In the genomic region with DNA sequence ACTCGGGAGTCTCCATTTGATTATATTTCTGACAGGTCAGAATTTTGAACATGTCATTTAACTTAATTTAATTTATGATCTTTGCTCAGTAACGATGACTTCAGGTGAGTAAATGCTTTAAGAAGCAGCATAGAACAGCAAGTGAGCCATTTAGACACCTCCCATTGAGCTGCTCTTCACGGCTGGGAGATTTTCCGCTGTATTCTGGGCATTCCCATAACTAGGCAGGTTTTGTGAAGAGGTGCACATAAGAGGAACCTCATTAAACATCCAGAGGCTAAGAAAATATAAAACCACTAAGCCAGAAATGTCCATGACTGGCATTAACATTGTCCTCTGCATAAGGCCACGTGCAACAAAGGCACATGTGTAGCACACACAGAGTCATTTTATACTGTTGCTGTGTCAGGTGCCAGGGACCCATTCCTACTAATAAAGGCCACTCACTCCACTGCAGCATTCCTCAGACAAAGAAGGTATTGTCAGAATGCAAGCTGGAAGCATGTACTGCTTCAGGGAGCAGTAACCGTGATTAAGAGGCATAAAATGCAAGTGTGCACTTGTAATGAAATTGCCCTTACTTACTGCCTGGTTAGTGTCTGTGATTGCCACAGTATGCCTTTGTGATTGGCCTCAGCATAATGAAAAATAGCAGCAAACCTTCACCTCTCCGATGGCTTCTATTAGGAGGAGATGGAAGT, we compare ENCODE assay signal across 12 mouse cellular contexts.
DNase-seq lines count a peak whose midpoint lies in the region; ATAC-seq lines count a peak whose summit lies in the region.
"Had no signal": no experiment of that assay in that cellular context is flagged by ENCODE, and none has a peak within 500 bp of the region (broad histone marks: within the 10 kb centered on the region; RNA-seq: fewer than 3 reads in every experiment).

No protein-coding gene starts in this region.

- no peaks in the 10 kb centered on the region for H3K27me3 ChIP-seq in forebrain, embryonic 16.5 days (replicated peaks; ENCODE audit: control insufficient read depth, insufficient read depth, low read length)
- H3K27me3 ChIP-seq in midbrain, embryonic 14.5 days (ENCODE audit: control insufficient read depth, insufficient read depth, low read length): no peaks in the 10 kb centered on the region
- H3K27me3 ChIP-seq in liver, embryonic 11.5 days (replicated peaks; ENCODE audit: control insufficient read depth, insufficient read depth, low read length): no peaks in the 10 kb centered on the region
- H3K27me3 ChIP-seq: CH12.LX had no signal

- H3K27ac ChIP-seq in forebrain, embryonic 16.5 days (ENCODE audit: low read length): no peak overlapping the region
- H3K27ac ChIP-seq in midbrain, embryonic 14.5 days (replicated peaks; ENCODE audit: low read depth, low read length): peak overlapping the region; percentile 85
- no peak overlapping the region for H3K27ac ChIP-seq in liver, embryonic 11.5 days (ENCODE audit: low read depth, low read length)
- H3K27ac ChIP-seq: macrophage had no signal

- H3K4me3 ChIP-seq in forebrain, embryonic 16.5 days (replicated peaks; ENCODE audit: low read length): no peak overlapping the region
- H3K4me3 ChIP-seq in midbrain, embryonic 14.5 days (replicated peaks; ENCODE audit: low read depth, low read length): no peak overlapping the region
- H3K4me3 ChIP-seq in liver, embryonic 11.5 days (ENCODE audit: low read depth, low read length): no peak overlapping the region

- H3K4me1 ChIP-seq in forebrain, embryonic 16.5 days (replicated peaks; ENCODE audit: control insufficient read depth, insufficient read depth, low read length): peaks cover 8% of the 10 kb centered on the region
- H3K4me1 ChIP-seq in midbrain, embryonic 14.5 days (ENCODE audit: control insufficient read depth, insufficient read depth, low read length): peaks cover 19% of the 10 kb centered on the region
- no peaks in the 10 kb centered on the region for H3K4me1 ChIP-seq in liver, embryonic 11.5 days (replicated peaks; ENCODE audit: control insufficient read depth, insufficient read depth, low read length)

- peak overlapping the region; percentile 24 for H3K9ac ChIP-seq in forebrain, embryonic 16.5 days (replicated peaks; ENCODE audit: low read depth, low read length)
- H3K9ac ChIP-seq in midbrain, embryonic 14.5 days (replicated peaks; ENCODE audit: low read length): peak overlapping the region; percentile 16; the same call in 1 of the 2 replicates
- no peak overlapping the region for H3K9ac ChIP-seq in liver, embryonic 11.5 days (ENCODE audit: low read depth, low read length)

- H3K9me3 ChIP-seq in forebrain, embryonic 16.5 days (ENCODE audit: control insufficient read depth, low read length): no peaks in the 10 kb centered on the region
- H3K9me3 ChIP-seq in midbrain, embryonic 14.5 days (ENCODE audit: control insufficient read depth, low read length): no peaks in the 10 kb centered on the region
- H3K9me3 ChIP-seq in liver, embryonic 11.5 days (ENCODE audit: control insufficient read depth, low read length): no peaks in the 10 kb centered on the region

- WGBS in forebrain, embryonic 16.5 days: 11% methylated on average over 7 of the region's 7 CpGs
- WGBS in midbrain, embryonic 14.5 days: 20% methylated on average over 7 of the region's 7 CpGs
- WGBS in liver, embryonic 11.5 days: 72% methylated on average over 7 of the region's 7 CpGs

- DNase-seq in embryo, embryonic 11 days: peak; percentile 37
- peak; percentile 27 for DNase-seq in kidney, adult 9 months
- DNase-seq in midbrain, embryonic 14.5 days: peak; percentile 57
- DNase-seq in liver, embryonic 11.5 days (ENCODE audit: low spot score): no peak
- no peak for DNase-seq in cerebellum, adult 18-20 months
- DNase-seq in spleen, adult 12 weeks (ENCODE audit: low spot score): no peak
- DNase-seq: cerebellum, adult 9-10 months; left cerebral cortex, postnatal 4 days had no signal

- no peak overlapping the region for H3K4me2 ChIP-seq in forebrain, embryonic 16.5 days (ENCODE audit: low read length)
- no peak overlapping the region for H3K4me2 ChIP-seq in midbrain, embryonic 14.5 days (ENCODE audit: low read length)
- H3K4me2 ChIP-seq in liver, embryonic 11.5 days: no peak overlapping the region

- peak; percentile 89 for ATAC-seq in forebrain, embryonic 16.5 days
- peak; percentile 77; the same call in 1 of the 2 replicates for ATAC-seq in midbrain, embryonic 14.5 days (ENCODE audit: low FRiP score, low TSS enrichment)
- no peak for ATAC-seq in activated CD4-positive, CD25-positive, alpha-beta regulatory T cell, adult 4 months
- ATAC-seq in liver, embryonic 11.5 days (replicated peaks; ENCODE audit: low FRiP score): no peak

- H3K36me3 ChIP-seq in forebrain, embryonic 16.5 days (ENCODE audit: control insufficient read depth, insufficient read depth): no peaks in the 10 kb centered on the region
- H3K36me3 ChIP-seq in midbrain, embryonic 14.5 days (ENCODE audit: control insufficient read depth, insufficient read depth, low read length): no peaks in the 10 kb centered on the region
- no peaks in the 10 kb centered on the region for H3K36me3 ChIP-seq in liver, embryonic 11.5 days (ENCODE audit: control insufficient read depth, insufficient read depth, low read length)

Comparison
In these comparisons a context has a peak if more than half of its experiments do, and no peak if none do; other contexts are left out.
1. DNase-seq: peak in embryo, embryonic 11 days (single experiment), kidney, adult 9 months (single experiment) and midbrain, embryonic 14.5 days (single experiment); none in liver, embryonic 11.5 days (single experiment), cerebellum, adult 18-20 months (0 of 2) and spleen, adult 12 weeks (single experiment).
2. ATAC-seq: peak in forebrain, embryonic 16.5 days (single experiment) and midbrain, embryonic 14.5 days (single experiment); none in activated CD4-positive, CD25-positive, alpha-beta regulatory T cell, adult 4 months (single experiment) and liver, embryonic 11.5 days (single experiment).